Mouse (Mus musculus) heart, postnatal 0 days (tissue): ENCODE measurements around the gene Dcbld1. TPM values are rescaled to one million over a fixed set of nuclear protein-coding genes. Genes with fewer than 3 reads are reported as not detected.

ENCODE experiments used
- ATAC-seq: fragments of 200-750 bp; cut with Nextera tagmentation; 2 replicates; pipeline ENCODE4 v1.8.0; 2017; ENCODE audit warnings: low read depth, moderate number of reproducible peaks, moderate library complexity; ENCODE audit not compliant: insufficient read depth
- DNase-seq: peaks from one replicate; pipeline ENCODE4 v3.0.0-alpha.2; 2016; ENCODE audit warnings: low spot score
- H3K27ac ChIP-seq: fragments of 300-500 bp; sonication (generic); 2 replicates; pipeline ENCODE4 v1.5.1; 2014; ENCODE audit warnings: low read depth, mild to moderate bottlenecking
- H3K27me3 ChIP-seq: fragments of 300-500 bp; sonication (generic); 2 replicates; pipeline ENCODE4 v1.6.1; 2014; ENCODE audit warnings: low read length, mixed read lengths; ENCODE audit not compliant: control insufficient read depth, insufficient read depth
- H3K36me3 ChIP-seq: fragments of 300-500 bp; sonication (generic); replicated peaks from 2 replicates; pipeline ENCODE4 v1.6.1; 2014; ENCODE audit warnings: low read length, mixed read lengths; ENCODE audit not compliant: control insufficient read depth, insufficient read depth
- H3K4me1 ChIP-seq: fragments of 300-500 bp; sonication (generic); 2 replicates; pipeline ENCODE4 v1.6.1; 2014; ENCODE audit warnings: antibody characterized with exemption; ENCODE audit not compliant: control insufficient read depth, insufficient read depth
- H3K4me2 ChIP-seq: fragments of 300-500 bp; sonication (generic); 2 replicates; pipeline ENCODE4 v1.6.1; 2014; ENCODE audit warnings: low read depth, mild to moderate bottlenecking, low read length, moderate library complexity
- H3K4me3 ChIP-seq: fragments of 300-500 bp; sonication (generic); 2 replicates; pipeline ENCODE4 v1.5.1; 2014; ENCODE audit warnings: low read depth, low read length
- H3K9ac ChIP-seq: fragments of 300-500 bp; sonication (generic); replicated peaks from 2 replicates; pipeline ENCODE4 v1.6.1; 2014; ENCODE audit warnings: low read depth, low read length, mixed read lengths
- H3K9me3 ChIP-seq: fragments of 300-500 bp; sonication (generic); replicated peaks from 2 replicates; pipeline ENCODE4 v1.6.1; 2016; ENCODE audit warnings: low read length; ENCODE audit not compliant: control insufficient read depth
- CTCF ChIP-seq: IDR thresholded peaks from 2 replicates; pipeline ENCODE4 v1.5.1; 2016; ENCODE audit warnings: antibody characterized with exemption, control low read depth, low read depth
- EP300 ChIP-seq: IDR thresholded peaks from 2 replicates; pipeline ENCODE4 v1.6.1; 2016; ENCODE audit warnings: antibody characterized with exemption, low read depth
- WGBS: fragments of 180-500 bp; shearing (Covaris S2); extraction: QIAGEN DNeasy Blood & Tissue Kit; methylation state at CpG from one replicate; pipeline ENCODE4 v1.1.7; 2014; 5-methylcytosine and 5-hydroxymethylcytosine counted together
- polyA plus RNA-seq: library from polyadenylated mRNA; unstranded; fragments of >200 nt; fragmentation: Nextera tagmentation; extraction: Ambion mirVana; gene quantifications from 2 replicates; pipeline ENCODE4 v1.2.1, GENCODE M21; 2015
- total RNA-seq: library from RNA; depleted of rRNA; stranded (reverse); fragments of >200 nt; gene quantifications from 2 replicates; pipeline ENCODE4 v1.2.3, GENCODE M21; 2014; ENCODE audit warnings: low replicate concordance

Gene Dcbld1
- total and polyA plus RNA-seq, 2 experiments from 2014 or later = 4.1 to 6.5 TPM

GRCm38 (mm10) chr10:52253426-52253825, 20.0 kb downstream of the Dcbld1 start:
- Histone ChIP-seq H3K27ac (no peak overlapping the region), H3K4me3 (no peak overlapping the region), H3K27me3 (no peaks in the 10 kb centered on the region), H3K36me3 (no peaks in the 10 kb centered on the region), H3K9me3 (no peaks in the 10 kb centered on the region), H3K4me2 (no peak overlapping the region), H3K9ac (no peak overlapping the region), H3K4me1 (no peaks in the 10 kb centered on the region)
- 80% methylated on average over 11 of the region's 11 CpGs for WGBS
- ATAC-seq (no peak), DNase-seq (no peak)
- TF ChIP-seq CTCF (no peak), EP300 (no peak)

- WGBS = 73% methylated on average over 2 of the region's 2 CpGs
- Histone ChIP-seq H3K4me3 (no peak overlapping the region), H3K4me2 (no peak overlapping the region), H3K27ac (no peak overlapping the region), H3K36me3 (0 out of 2 replicates have a peak, but pooled peaks cover 2% of the 10 kb centered on the region), H3K9me3 (no peaks in the 10 kb centered on the region), H3K4me1 (no peaks in the 10 kb centered on the region), H3K9ac (no peak overlapping the region), H3K27me3 (no peaks in the 10 kb centered on the region)
- TF ChIP-seq EP300 (no peak), CTCF (no peak)
- DNase-seq (no peak), ATAC-seq (no peak)
Observed at GRCm38 (mm10) chr10:52257768-52258167, 24.3 kb downstream of the Dcbld1 start.

DNA sequence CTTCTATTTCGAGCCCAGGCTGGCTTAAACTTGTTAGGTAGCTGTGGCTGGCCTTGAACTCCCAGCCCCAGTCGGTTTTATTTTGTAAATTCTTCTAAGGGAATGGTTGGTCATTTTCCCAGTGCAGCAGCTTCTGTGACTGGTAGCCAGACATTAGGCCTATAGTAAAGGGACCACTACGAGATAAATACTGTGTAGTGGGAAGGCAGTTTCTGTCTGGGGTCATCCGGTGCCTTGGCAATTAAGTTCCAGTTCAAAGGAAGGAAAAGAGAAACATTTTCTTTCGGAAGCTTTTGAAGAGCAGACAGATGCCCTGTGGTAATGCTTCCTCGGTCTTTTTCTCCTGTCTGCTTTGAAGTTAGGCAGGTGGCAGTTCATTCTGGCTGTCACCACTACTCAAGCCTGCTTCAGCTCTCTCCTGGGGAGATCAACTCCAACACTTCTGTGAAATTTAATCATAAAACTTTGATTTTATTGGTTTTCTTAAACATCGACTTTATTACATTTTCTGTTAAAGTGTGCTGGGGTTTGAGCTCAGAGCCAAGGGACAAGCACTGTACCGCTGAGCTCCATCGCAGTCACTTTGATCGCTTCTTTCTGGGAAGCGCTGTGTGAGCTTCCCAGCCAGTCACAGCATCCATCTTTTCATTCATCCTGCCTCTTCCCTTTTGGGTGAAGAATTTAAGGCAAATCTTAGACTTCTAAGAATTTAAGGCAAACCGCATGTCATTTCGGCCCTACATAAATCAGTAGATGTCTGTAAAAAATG, 24.9 kb downstream of the Dcbld1 start:
- Histone ChIP-seq H3K4me1 (no peaks in the 10 kb centered on the region), H3K27ac (no peak overlapping the region), H3K36me3 (0 out of 2 replicates have a peak, but pooled peaks cover 2% of the 10 kb centered on the region), H3K27me3 (no peaks in the 10 kb centered on the region), H3K4me2 (no peak overlapping the region), H3K4me3 (no peak overlapping the region), H3K9me3 (no peaks in the 10 kb centered on the region), H3K9ac (no peak overlapping the region)
- DNase-seq (no peak), ATAC-seq (no peak)
- WGBS = 70% methylated on average over 13 of the region's 13 CpGs
- TF ChIP-seq EP300 = no peak
- no peak for TF ChIP-seq CTCF

GRCm38 (mm10) chr10:52260209-52260608, 26.8 kb downstream of the Dcbld1 start:
- Histone ChIP-seq H3K4me3 (no peak overlapping the region), H3K36me3 (peaks cover 12% of the 10 kb centered on the region; the same call in 1 of the 2 replicates), H3K4me1 (no peaks in the 10 kb centered on the region), H3K9ac (no peak overlapping the region), H3K27ac (no peak overlapping the region), H3K9me3 (no peaks in the 10 kb centered on the region), H3K27me3 (no peaks in the 10 kb centered on the region), H3K4me2 (no peak overlapping the region)
- ATAC-seq = no peak
- WGBS = 77% methylated on average over 4 of the region's 4 CpGs
- DNase-seq = no peak
- TF ChIP-seq EP300 = no peak
- TF ChIP-seq CTCF = no peak

DNA sequence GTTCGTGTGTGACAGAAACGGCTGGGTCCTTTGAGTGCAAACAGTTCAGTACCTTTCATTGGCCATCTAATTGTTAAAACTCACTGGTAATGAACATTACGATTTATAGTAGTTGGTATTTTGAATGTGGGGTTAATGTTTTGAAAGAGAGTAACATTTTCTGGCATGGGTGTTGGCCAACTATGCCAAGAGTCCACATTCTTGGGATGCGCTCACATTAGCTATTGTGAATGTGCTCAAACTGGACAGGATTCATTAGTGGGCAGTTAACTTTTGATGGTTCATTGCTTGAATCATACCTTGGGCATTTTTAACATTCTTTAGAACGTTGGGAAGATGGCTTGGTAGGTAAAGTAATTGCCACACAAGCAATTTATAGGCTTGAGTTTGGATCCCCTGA, 30.7 kb downstream of the Dcbld1 start:
- WGBS = 86% methylated on average over 5 of the region's 5 CpGs
- DNase-seq = no peak
- H3K27me3 ChIP-seq = no peaks in the 10 kb centered on the region
- H3K4me1 ChIP-seq = no peaks in the 10 kb centered on the region
- H3K9ac ChIP-seq = no peak overlapping the region
- H3K9me3 ChIP-seq = no peaks in the 10 kb centered on the region
- H3K27ac ChIP-seq = no peak overlapping the region
- no peak for ATAC-seq
- peaks cover 16% of the 10 kb centered on the region; the same call in 1 of the 2 replicates for H3K36me3 ChIP-seq
- H3K4me2 ChIP-seq = no peak overlapping the region
- TF ChIP-seq EP300 (no peak), CTCF (no peak)
- H3K4me3 ChIP-seq = no peak overlapping the region

DNA sequence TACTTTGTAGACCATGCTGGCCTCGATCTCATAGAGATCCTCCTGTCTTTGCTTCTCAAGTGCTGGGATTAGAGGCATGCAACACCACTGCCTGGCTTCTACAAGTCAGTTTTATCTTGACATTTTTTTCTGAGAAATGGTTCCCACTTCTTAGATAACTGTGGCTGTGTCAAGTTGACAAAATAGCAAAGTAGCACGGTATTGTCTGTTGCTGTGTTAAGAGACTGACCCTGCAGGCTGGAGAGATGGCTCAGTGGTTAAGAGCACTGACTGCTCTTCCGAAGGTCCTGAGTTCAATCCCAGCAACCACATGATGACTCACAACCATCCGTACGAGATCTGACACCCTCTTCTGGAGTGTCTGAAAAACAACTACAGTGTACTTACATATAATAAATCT, 35.5 kb downstream of the Dcbld1 start:
- no peak overlapping the region for H3K9ac ChIP-seq
- no peaks in the 10 kb centered on the region for H3K27me3 ChIP-seq
- H3K9me3 ChIP-seq = no peaks in the 10 kb centered on the region
- no peak for ATAC-seq
- TF ChIP-seq CTCF (no peak), EP300 (no peak)
- no peak overlapping the region for H3K4me3 ChIP-seq
- H3K36me3 ChIP-seq = peaks cover 14% of the 10 kb centered on the region; the same call in 1 of the 2 replicates
- no peak overlapping the region for H3K4me2 ChIP-seq
- 69% methylated on average over 5 of the region's 5 CpGs for WGBS
- no peak for DNase-seq
- H3K4me1 ChIP-seq = no peaks in the 10 kb centered on the region
- H3K27ac ChIP-seq = no peak overlapping the region
